Mouse (Mus musculus) brain, adult 10 weeks (tissue): ENCODE data around the gene Lbx2. TPM values are rescaled to one million over a fixed set of nuclear protein-coding genes. Genes with fewer than 3 reads are reported as not detected.

Source experiments
- polyA plus RNA-seq: library from polyadenylated mRNA; stranded (reverse); fragments of 350-450 nt; fragmentation: Illumina TruSeq; extraction: RNeasy Lipid Tissue Mini Kit (QIAGEN cat#74804); gene quantifications from one replicate; pipeline ENCODE4 v1.2.3, GENCODE M21; 2015; ENCODE audit warnings: low read depth, low replicate concordance

The Lbx2 gene
- polyA plus RNA-seq: not detected

DNA sequence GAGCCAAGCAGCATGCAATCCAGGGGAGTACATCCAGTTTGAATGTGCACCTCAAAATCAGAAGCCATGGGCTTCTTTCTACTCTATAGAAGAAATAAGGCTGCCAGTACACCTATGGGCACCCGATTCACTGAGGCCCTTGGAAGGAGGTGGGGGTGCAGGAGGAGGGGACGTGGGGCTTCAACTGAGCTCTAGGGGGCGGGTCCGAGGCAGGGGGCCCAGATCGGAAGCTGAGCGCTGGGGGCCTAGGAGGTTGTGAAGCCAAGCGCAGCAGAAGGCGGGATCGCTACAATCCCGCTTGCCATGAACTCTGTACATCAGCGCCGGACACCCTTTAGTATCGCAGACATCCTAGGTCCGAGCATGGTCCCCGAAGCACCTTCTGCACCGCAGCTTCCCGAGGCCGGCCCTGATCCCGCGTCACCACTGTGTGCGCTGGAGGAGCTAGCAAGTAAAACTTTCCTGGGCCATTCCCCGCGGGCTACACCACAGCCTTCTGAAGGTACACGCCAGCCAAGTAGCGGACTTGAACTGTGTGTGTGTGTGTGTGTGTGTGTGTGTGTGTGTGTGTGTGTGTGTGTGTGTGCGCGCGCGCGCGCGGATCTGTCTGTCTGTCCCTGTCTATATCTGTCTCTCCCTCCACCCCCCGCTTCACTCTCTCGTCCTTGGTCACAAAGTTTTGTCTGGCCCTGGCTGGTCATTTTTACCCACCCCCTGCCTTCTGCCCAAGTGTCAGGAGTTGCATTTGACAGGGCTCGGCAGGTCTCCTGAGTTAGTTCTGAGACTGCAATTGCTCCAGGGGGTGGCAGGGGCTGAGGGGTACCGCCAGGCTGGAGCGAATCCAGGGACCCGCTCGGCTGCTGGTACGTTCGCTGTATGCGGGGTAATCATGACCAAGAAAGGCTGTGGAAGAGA, at the start of gene Lbx2:
Lbx2 (plus strand) TSS at position 247 of the 915 bp plus-strand sequence.

DNA sequence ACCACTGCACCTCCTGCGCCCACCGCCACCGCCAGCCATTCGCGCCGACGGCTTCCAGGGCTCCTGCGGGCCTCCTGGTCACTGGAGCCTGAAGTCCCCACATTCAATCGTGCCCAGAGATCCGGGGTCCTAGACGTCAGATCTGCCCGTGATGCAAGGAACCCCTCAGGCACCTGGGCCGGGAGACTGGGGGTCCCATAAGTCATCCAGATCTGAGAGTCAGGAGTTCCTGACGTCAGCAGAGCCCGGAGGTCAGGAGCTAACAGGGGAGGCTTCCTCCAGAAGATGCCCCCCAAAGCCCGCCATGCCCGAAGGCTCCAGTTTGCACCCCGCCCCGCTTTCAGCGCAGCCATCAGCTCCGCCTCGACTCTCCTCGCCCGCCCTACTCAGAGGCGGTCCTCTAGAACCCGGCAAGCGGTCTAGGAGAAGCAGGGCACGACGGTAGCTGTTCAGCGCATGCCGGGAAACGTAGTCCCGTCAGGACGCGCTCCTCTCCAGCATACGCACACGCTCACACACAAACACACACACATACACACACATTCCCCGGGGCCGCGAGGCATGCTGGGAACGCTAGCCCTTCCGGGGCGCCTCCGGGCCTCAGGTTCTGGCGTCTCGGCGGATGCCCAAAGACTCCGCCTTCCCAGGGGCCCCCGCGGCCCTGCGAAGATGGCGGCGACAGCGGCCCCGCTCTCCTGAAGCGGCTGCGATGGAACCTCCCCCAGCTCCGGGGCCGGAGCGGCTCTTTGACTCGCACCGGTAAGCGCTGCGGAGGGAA, 31.9 kb upstream of the Lbx2 start, which contains the start of gene Aup1:
Aup1 (plus strand) TSS at position 448 of the 778 bp plus-strand sequence.

DNA sequence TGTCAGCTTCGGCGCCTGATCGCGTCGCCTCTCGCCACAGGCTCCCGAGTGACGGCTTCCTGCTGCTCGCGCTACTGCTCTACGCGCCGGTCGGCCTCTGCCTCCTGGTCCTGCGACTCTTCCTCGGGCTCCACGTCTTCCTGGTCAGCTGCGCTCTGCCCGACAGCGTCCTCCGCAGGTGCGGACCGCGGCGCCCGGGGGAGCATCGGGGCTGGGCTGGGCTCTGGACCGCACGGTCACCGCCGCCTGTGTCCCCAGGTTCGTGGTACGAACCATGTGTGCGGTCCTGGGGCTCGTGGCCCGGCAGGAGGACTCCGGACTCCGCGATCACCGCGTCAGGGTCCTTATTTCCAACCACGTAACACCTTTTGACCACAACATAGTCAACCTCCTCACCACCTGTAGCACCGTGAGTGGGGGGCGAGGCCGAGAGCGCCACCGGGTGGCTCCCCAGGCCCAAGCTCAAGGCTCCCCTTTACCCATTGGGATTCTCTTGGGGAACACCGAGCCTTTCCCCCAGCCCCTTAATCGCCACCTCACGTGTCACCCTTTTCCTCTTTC, 31.2 kb upstream of the Lbx2 start, which contains the start of gene Htra2:
Htra2 (minus strand) TSS at position 403 of the 561 bp plus-strand sequence.

DNA sequence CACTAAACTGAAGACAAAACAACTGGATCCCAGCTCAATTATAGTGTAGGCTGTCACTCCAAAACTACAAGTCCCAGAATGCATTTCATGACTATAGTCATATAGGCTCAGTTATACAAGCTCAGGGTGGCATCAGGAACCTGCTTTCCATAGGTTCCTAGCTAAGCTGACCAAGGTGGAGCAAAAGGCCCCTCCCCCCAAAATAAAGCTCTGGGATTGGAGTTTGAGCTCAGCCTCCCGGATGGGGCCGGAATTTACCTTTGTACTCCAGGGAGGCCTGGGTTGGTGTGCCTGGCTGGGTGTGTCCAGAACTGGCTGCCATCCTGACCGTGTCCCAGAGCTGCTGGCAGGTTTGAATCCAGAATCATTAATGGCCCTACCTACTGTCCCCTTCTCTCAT, 28.4 kb upstream of the Lbx2 start, which contains the start of gene Dqx1:
Dqx1 (plus strand) TSS at position 55 of the 400 bp plus-strand sequence.

DNA sequence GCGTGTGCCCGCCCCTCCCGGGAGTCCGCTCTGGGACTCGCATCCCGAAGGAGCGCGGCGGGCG, 16.1 kb upstream of the Lbx2 start, which contains the start of gene Tlx2:
Tlx2 (minus strand) TSS at position 47 of the 64 bp plus-strand sequence.

DNA sequence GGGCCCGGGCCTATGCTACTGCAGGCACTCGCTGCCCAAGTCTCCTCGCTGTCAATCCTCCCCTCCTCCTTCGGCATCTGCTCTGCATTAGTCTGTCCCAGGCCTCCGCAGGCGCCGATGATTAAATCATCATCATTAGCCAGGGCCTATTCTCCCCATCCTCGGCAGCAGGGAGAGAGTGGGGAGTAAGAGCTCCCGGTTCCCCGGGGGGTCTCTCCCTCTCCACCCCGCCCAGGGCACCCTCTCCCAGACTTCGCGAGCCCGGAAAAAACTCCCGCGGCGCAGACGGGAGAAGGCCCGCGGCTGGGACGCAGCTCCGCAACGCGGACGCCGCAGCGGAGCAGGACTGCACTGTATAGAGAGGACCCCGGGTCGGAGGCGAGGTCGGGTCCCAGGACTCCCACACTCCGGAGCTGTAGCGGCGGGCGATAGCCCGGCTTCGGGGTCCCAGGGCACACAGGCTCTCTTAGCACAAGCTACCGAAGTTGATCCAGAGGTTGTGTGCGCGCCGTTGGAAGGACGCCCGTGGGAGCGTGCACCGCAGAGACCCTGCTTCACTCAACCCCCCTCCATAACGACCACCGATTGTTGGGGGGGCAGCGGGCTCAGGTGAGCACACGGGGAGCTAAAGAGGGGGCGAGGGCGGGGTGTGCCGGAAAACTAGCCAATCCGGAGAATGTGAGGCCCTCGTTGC, 8.4 kb upstream of the Lbx2 start, which contains the start of gene Pcgf1:
Pcgf1 (plus strand) TSS at position 240 of the 694 bp plus-strand sequence.

DNA sequence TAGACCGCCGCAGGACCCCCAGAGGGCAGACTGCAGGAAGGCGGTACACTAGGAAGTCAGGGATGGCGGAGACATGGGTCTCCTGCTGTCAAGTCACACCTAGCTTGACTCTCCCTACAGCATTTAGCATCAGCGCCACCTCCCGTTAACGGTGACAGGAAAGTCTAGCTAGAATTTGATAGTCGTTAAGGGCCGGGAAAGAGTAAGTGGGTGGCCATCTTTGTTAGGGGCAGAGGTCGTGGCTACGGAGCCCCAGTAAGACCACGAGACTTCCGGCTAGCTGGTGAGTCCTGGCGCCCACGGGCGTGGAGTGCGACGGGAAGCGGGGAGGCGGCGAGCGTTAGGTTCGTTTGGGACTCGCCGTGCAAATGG, 15.1 kb downstream of the Lbx2 start, which contains the start of the genes Ccdc142 and Gm42688:
Ccdc142 (plus strand) TSS at position 286 of the 372 bp plus-strand sequence.
Gm42688 (plus strand) TSS at position 302 of the 372 bp plus-strand sequence.

DNA sequence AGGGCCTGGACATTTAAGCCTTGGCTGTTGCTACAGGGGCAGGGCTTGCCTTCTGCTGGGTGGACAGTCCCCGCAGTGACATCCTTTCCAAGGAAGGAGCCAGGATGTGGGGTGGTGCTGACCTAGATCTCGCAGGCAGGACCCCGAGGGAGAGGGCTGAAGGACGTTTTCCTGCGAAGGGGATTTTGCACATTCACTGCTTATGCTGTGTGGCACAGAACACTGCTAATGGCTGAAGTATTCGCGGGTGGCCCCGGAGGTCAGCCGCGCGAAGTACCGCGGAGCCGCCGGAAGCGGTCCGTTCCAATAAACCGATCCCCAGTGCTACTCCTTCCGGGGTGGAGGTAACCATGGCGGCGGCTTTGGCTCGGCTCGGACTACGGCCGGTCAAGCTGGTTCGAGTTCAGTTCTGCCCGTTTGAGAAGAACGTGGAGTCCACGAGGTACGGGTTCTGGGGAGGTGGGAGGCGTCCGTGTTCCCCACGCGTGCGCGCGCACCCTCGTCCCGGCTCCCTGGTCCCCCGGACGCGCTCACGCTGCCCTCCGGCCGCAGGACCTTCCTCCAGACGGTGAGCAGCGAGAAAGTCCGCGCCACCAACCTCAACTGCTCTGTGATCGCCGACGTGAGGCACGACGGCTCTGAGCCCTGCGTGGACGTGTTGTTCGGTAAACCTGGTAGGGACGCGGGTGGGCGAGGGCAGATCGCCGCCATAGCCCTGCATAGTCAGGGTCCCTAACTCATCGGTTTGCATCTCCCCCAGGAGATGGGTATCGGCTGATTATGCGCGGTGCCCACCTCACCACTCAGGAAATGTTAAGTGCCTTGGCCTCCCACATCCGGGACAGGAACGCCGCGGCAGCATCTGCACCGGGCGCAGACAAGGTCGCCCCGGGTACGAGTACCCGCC, 22.8 kb downstream of the Lbx2 start, which contains the start of gene Mrpl53:
Mrpl53 (plus strand) TSS at position 279 of the 907 bp plus-strand sequence.

DNA sequence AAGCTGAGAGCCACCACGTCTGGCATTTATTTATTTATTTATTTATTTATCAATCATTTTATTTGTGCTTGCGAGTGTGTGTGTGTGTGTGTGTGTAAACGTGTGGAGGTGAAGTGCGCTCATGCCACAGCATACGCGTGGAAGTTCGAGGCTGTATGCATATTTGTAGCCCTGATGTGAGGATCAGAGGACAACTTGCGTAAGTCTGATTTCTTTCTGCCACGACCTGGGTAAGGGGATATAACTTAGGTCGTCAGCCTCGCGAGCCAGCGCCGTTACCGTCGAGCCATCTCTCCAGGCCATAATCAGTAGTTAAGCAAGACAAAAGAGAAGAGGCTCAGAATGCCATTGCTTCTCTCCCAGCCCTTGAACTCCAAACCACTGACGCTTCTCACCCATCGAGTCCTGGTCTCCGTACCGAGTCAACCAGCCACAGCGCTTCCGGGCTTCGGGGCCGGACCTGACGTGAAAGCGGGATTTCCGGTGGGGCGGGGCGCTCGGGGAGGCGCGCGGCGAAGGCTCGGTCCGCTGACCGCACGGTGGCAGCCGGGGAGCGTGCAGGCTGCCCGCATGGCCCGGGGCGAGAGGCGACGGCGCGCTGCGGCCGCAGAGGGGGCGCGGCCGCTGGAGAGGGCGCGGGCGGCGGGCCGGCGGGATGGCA, 29.0 kb downstream of the Lbx2 start, which contains the start of gene Mogs:
Mogs (plus strand) TSS at position 486 of the 661 bp plus-strand sequence.

DNA sequence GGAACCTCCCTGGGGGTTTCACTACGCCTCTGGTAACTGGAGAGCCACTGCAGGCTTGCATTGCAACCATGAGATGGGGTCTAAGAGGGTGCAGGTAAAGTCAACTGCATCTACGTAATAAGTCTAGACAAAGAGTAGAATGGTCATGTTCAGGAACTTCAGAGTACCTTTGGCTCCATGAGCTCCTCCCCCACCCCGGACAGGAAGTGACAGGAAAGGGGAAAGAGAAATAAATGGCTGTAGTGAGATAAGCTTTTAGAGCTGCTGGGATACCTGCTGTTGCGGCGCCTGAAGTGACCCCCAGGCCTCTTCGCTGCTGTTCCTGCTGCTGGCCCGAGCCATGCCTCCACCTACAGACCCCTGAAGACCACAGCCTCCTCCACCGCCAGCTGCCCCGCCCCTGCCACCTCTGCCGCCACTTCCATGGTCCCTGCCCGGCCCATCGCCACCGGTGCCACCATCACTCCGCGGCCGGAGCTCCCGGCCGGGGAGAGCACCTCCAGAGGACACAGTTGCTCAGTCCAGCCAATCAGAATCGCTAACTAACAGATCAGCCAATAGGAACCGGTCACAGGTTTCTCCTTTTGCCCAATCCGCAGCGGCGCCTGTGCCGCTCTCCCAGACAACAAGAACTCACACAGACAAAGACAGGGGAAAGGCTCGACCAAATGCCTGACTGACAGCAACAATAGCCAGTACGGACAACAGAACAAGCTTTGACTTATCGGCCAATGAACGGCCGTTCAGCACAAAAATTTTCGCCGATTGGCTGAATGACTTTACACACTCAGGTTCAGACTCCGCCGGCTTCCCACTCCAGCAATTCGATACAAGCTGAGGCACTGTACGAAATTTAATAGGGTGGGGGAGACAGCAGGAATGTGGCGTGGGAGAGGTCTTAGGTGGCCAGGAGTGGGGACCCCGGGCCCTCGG, 35.0 kb downstream of the Lbx2 start, which contains the start of gene Wbp1:
Wbp1 (minus strand) TSS at position 630 of the 933 bp plus-strand sequence.

DNA sequence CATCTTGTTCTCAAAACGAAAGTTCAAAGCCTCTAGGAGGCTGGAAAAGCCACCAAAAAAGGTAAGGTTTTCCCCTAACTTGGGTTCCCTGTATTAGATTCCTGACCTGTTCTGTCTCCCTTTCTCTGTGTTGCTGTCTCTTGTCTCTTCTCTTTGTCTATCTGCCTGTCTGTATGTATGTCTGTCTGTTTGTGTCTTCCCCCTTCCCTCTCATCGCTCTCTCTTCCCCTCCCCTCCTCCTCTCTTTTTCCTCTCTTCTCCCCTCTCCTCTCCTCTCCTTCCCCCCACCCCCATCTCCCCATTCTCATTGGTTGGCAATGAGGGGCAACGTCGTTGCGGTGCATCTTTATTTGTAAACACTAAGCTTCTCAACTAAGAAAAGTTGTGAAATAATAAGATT, 39.2 kb downstream of the Lbx2 start, which contains the start of gene Ino80b:
Ino80b (minus strand) TSS at position 101 of the 400 bp plus-strand sequence.

DNA sequence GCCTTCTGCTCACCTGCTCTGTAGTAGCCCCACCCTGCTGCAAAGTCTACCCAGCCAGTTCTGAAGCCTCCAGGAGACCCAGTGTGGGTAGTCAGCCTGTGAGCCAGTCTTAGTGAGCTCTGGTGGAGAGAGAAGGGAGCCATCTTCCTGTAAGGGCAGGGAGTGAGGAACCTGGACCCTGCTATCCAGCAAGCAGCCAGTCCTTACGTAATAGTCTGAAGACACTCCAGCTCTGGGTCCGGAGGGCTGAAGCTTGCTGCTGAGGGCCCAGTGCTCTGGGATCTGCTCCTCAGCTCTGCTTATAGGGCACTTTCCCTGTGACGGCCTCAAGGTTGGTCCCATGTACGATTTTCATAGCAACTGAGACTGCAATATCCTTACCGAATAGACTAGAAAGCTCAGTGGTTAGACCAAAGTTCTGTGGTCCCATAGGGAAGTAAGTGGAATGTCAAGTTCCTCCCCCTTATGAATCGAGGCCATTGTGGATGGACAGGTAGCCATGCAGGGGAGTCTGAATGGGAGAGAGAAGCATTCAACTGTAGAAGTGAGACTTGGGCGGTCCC, 48.9 kb downstream of the Lbx2 start, which contains the start of gene Rtkn:
Rtkn (plus strand) TSS at position 513 of the 563 bp plus-strand sequence.

Other genes starting within 250 kb of the Lbx2 start
- 24.2 TPM for gene Sema4f, start 146.6 kb upstream of the Lbx2 start, polyA plus RNA-seq
- not detected for gene M1ap, start 139.5 kb upstream of the Lbx2 start, polyA plus RNA-seq
- 1.1 TPM for gene Dok1, start 52.9 kb upstream of the Lbx2 start, polyA plus RNA-seq
- gene Loxl3, start 52.2 kb upstream of the Lbx2 start, polyA plus RNA-seq: 3.7 TPM
- gene Aup1, start 31.8 kb upstream of the Lbx2 start, polyA plus RNA-seq: 130 TPM
- gene Htra2, start 31.1 kb upstream of the Lbx2 start, polyA plus RNA-seq: 47.0 TPM
- 0.34 TPM for gene Dqx1, start 28.5 kb upstream of the Lbx2 start, polyA plus RNA-seq
- gene Tlx2, start 16.1 kb upstream of the Lbx2 start, polyA plus RNA-seq: not detected
- gene Pcgf1, start 8.5 kb upstream of the Lbx2 start, polyA plus RNA-seq: 39.5 TPM
- 1.9 TPM for gene Ccdc142, start 15.2 kb downstream of the Lbx2 start, polyA plus RNA-seq
- 4.3 TPM for gene Gm42688, start 15.2 kb downstream of the Lbx2 start, polyA plus RNA-seq
- 109 TPM for gene Mrpl53, start 22.7 kb downstream of the Lbx2 start, polyA plus RNA-seq
- gene Mogs, start 29.1 kb downstream of the Lbx2 start, polyA plus RNA-seq: 21.4 TPM
- 53.1 TPM for gene Wbp1, start 35.2 kb downstream of the Lbx2 start, polyA plus RNA-seq
- gene Ino80b, start 39.1 kb downstream of the Lbx2 start, polyA plus RNA-seq: 16.5 TPM
- gene Rtkn, start 49.1 kb downstream of the Lbx2 start, polyA plus RNA-seq: 108 TPM
- 30.7 TPM for gene Wdr54, start 70.0 kb downstream of the Lbx2 start, polyA plus RNA-seq
- gene 1700003E16Rik, start 70.0 kb downstream of the Lbx2 start, polyA plus RNA-seq: 25.7 TPM
- gene Dctn1, start 79.6 kb downstream of the Lbx2 start, polyA plus RNA-seq: 208 TPM
- 1.6 TPM for gene Slc4a5, start 133.5 kb downstream of the Lbx2 start, polyA plus RNA-seq
- 11.2 TPM for gene Mthfd2, start 239.5 kb downstream of the Lbx2 start, polyA plus RNA-seq
- 20.1 TPM for gene Mob1a, start 239.6 kb downstream of the Lbx2 start, polyA plus RNA-seq